Mouse (Mus musculus) lung, postnatal 0 days (tissue): ENCODE data around the gene Pdrg1. TPM values are rescaled to one million over a fixed set of nuclear protein-coding genes. Genes with fewer than 3 reads are reported as not detected.

Experiments
- ATAC-seq: fragments of 200-750 bp; cut with Nextera tagmentation; 2 replicates; pipeline ENCODE4 v1.8.0; 2017; ENCODE audit warnings: moderate library complexity
- DNase-seq: peaks from one replicate; pipeline ENCODE4 v3.0.0-alpha.2; 2016; ENCODE audit warnings: low spot score
- H3K27ac ChIP-seq: fragments of 300-500 bp; sonication (generic); 2 replicates; pipeline ENCODE4 v1.5.1; 2014; ENCODE audit warnings: antibody characterized with exemption, mild to moderate bottlenecking, low read length, mixed read lengths
- H3K27me3 ChIP-seq: fragments of 300-500 bp; sonication (generic); replicated peaks from 2 replicates; pipeline ENCODE4 v1.6.1; 2014; ENCODE audit warnings: low read length, mixed read lengths; ENCODE audit not compliant: insufficient read depth
- H3K36me3 ChIP-seq: fragments of 300-500 bp; sonication (generic); 2 replicates; pipeline ENCODE4 v1.6.1; 2014; ENCODE audit warnings: low read length, mixed read lengths; ENCODE audit not compliant: insufficient read depth
- H3K4me1 ChIP-seq: fragments of 300-500 bp; sonication (generic); 2 replicates; pipeline ENCODE4 v1.6.1; 2014; ENCODE audit warnings: antibody characterized with exemption, low read depth, low read length, mixed read lengths; ENCODE audit not compliant: insufficient read depth
- H3K4me2 ChIP-seq: fragments of 300-500 bp; sonication (generic); replicated peaks from 2 replicates; pipeline ENCODE4 v1.6.1; 2014; ENCODE audit warnings: low read depth, mild to moderate bottlenecking, low read length, moderate library complexity, mixed read lengths
- H3K4me3 ChIP-seq: fragments of 300-500 bp; sonication (generic); 2 replicates; pipeline ENCODE4 v1.5.1; 2014; ENCODE audit warnings: low read depth, low read length
- H3K9ac ChIP-seq: fragments of 300-500 bp; sonication (generic); replicated peaks from 2 replicates; pipeline ENCODE4 v1.6.1; 2014; ENCODE audit warnings: low read depth, mild to moderate bottlenecking
- H3K9me3 ChIP-seq: fragments of 300-500 bp; sonication (generic); 2 replicates; pipeline ENCODE4 v1.6.1; 2016; ENCODE audit warnings: low read length, mixed read lengths
- CTCF ChIP-seq: IDR thresholded peaks from 2 replicates; pipeline ENCODE4 v1.5.1; 2016; ENCODE audit warnings: antibody characterized with exemption, mild to moderate bottlenecking
- EP300 ChIP-seq: IDR thresholded peaks from 2 replicates; pipeline ENCODE4 v1.6.1; 2016; ENCODE audit warnings: antibody characterized with exemption, mild to moderate bottlenecking, control low read depth
- WGBS: fragments of 180-500 bp; shearing (Covaris S2); extraction: QIAGEN DNeasy Blood & Tissue Kit; methylation state at CpG from one replicate; pipeline ENCODE4 v1.1.7; 2014; 5-methylcytosine and 5-hydroxymethylcytosine counted together
- polyA plus RNA-seq: library from polyadenylated mRNA; unstranded; fragments of >200 nt; fragmentation: Nextera tagmentation; extraction: Ambion mirVana; gene quantifications from 2 replicates; pipeline ENCODE4 v1.2.1, GENCODE M21; 2015

Pdrg1 gene
- polyA plus RNA-seq, 1 experiment from 2014 or later: 76.6 TPM

DNA sequence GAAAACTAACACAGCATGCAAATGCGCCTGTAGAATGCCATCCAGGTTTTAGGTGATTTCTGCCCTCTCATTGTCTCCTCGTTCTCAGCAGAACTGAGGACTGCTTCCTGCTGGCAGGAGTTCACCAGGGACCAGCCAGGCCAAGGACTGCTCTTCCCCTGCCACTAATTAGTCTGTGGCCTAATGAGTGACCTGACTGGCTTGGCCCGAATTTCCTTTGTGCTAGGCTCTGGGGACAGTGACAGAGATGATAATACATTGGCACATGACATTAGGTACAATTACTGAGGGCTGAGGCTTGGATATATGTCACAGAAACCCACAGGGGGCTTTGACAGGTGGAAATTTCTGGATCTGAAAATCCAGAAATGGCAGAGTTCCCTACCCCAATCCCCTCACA is 38.2 kb downstream of the Pdrg1 start:
- no peak overlapping the region for H3K27ac ChIP-seq
- DNase-seq: no peak
- no peaks in the 10 kb centered on the region for H3K36me3 ChIP-seq
- H3K27me3 ChIP-seq: no peaks in the 10 kb centered on the region
- no peak overlapping the region for H3K9ac ChIP-seq
- no peak for ATAC-seq
- H3K9me3 ChIP-seq: no peaks in the 10 kb centered on the region
- H3K4me2 ChIP-seq: no peak overlapping the region
- H3K4me3 ChIP-seq: no peak overlapping the region
- no peaks in the 10 kb centered on the region for H3K4me1 ChIP-seq
- 54% methylated on average over 3 of the region's 3 CpGs for WGBS
- no peak for TF ChIP-seq CTCF
- no peak for TF ChIP-seq EP300

DNA sequence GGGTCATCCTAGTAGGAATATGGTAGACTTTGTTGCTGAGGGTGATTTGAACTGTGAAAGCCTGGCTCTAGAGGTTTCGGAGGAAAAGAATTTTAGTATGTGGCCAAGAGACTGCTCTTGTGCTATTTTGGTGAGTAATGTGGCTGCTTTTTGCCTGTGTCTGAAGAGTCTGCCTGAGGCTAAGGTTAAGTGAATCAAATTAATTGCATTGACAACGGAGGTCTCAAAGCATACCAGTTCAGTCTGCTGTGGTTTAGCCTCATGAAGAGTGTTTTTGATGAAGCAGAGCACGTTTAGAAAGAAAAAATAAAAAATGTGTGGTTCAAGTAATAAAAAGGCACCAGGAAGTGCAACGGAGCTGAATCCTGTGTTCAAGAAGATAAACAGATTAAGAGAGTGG is 49.7 kb downstream of the Pdrg1 start:
- Histone ChIP-seq H3K4me3 (no peak overlapping the region), H3K9ac (no peak overlapping the region), H3K27me3 (no peaks in the 10 kb centered on the region), H3K4me1 (no peaks in the 10 kb centered on the region), H3K9me3 (no peaks in the 10 kb centered on the region), H3K27ac (no peak overlapping the region), H3K36me3 (no peaks in the 10 kb centered on the region), H3K4me2 (no peak overlapping the region)
- WGBS: 58% methylated on average over 4 of the region's 4 CpGs
- TF ChIP-seq EP300 (no peak), CTCF (no peak)
- DNase-seq (no peak), ATAC-seq (no peak)

DNA sequence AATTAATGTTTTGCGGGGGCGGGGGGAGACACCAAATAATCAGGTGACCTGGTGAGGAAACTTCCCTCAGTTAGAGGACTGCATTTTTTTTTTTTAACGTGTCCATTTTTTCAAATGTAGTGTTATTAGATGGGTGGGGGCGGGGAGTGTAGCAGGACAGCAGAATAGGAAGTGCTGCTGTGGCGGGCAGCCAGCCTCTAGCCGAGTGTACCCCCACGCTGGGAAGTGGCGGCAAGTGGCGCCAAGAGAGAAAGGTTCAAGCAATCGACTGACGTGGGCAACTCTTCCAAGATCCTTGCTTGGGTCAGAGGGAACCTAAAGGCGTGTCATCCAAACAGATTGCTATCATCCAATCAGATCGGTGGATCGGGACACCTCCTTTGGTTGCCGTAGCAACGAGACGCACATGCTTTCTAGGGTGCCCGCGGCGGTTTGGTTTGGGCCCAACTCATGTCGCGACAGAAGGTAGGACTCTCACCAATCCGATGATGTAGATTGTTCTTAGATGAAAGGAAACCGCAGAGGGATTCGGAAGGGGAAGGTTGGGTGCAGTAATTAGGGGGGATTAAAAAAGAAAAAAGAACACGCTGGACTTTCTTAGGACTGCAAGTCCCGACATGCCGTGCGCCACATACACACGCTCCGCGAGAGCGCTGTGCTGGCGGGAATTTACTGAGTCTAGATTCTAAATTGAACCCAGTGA is 53.0 kb downstream of the Pdrg1 start, which contains the start of gene Ttll9:
Gene Ttll9 (plus strand): TSS at position 395 of the 703 bp plus-strand sequence.
- DNase-seq (peak; percentile 94), ATAC-seq (peak; percentile 96)
- Histone ChIP-seq H3K36me3 (no peaks in the 10 kb centered on the region), H3K9me3 (no peaks in the 10 kb centered on the region), H3K4me2 (peak within 1 kb of the TSS; percentile 59), H3K4me3 (peak within 1 kb of the TSS; percentile 40), H3K27me3 (no peaks in the 10 kb centered on the region), H3K4me1 (no peaks in the 10 kb centered on the region), H3K27ac (no peak within 1 kb of the TSS), H3K9ac (0 out of 2 replicates have a peak within 1 kb of the TSS, but pooled peaks have one; percentile 6)
- TF ChIP-seq EP300 (no peak), CTCF (no peak)
- 3% methylated on average over 34 of the region's 34 CpGs for WGBS

Other genes starting within 250 kb of the Pdrg1 start
- gene Bcl2l1, start 183.7 kb downstream of the Pdrg1 start, polyA plus RNA-seq: 100 and 103 TPM in 2 replicates
- gene Tpx2, start 167.5 kb downstream of the Pdrg1 start, polyA plus RNA-seq: 3.1 and 5.7 TPM in 2 replicates
- gene Mylk2, start 104.1 kb downstream of the Pdrg1 start, polyA plus RNA-seq: 0.04 TPM in 1 of 2 replicates, not detected in the other
- 11.0 and 13.2 TPM in 2 replicates for gene Foxs1, start 82.2 kb downstream of the Pdrg1 start, polyA plus RNA-seq
- gene Dusp15, start 63.7 kb downstream of the Pdrg1 start, polyA plus RNA-seq: not detected in 2 replicates
- gene Ttll9, start 52.9 kb downstream of the Pdrg1 start, polyA plus RNA-seq: 1.1 and 1.8 TPM in 2 replicates
- gene Xkr7, start 16.4 kb upstream of the Pdrg1 start, polyA plus RNA-seq: not detected in 2 replicates
- gene Ccm2l, start 50.5 kb upstream of the Pdrg1 start, polyA plus RNA-seq: 10.7 and 11.1 TPM in 2 replicates
- gene Hck, start 93.0 kb upstream of the Pdrg1 start, polyA plus RNA-seq: 37.1 and 59.4 TPM in 2 replicates
- gene Tm9sf4, start 145.9 kb upstream of the Pdrg1 start, polyA plus RNA-seq: 39.7 and 44.5 TPM in 2 replicates
- 4.7 and 5.5 TPM in 2 replicates for gene Tspyl3, start 210.0 kb upstream of the Pdrg1 start, polyA plus RNA-seq
- 6.8 and 7.1 TPM in 2 replicates for gene Plagl2, start 226.0 kb upstream of the Pdrg1 start, polyA plus RNA-seq
- gene Pofut1, start 226.1 kb upstream of the Pdrg1 start, polyA plus RNA-seq: 2.8 and 3.1 TPM in 2 replicates